Mouse (Mus musculus) bone marrow, adult 2 months (tissue): ENCODE measurements around the gene Fam207a. TPM values are rescaled to one million over a fixed set of nuclear protein-coding genes. Genes with fewer than 3 reads are reported as not detected.

ENCODE experiments used
- H3K27ac ChIP-seq: fragments of 200-500 bp; 2 replicates; pipeline ENCODE4 v1.5.1; 2012; ENCODE audit warnings: low read depth, mild to moderate bottlenecking, control low read depth, inconsistent platforms, low read length; ENCODE audit not compliant: control insufficient read depth, poor library complexity, insufficient read depth
- H3K4me1 ChIP-seq: fragments of 200-500 bp; 2 replicates; pipeline ENCODE4 v1.6.1; 2011; ENCODE audit warnings: low read length; ENCODE audit not compliant: control insufficient read depth, insufficient read depth
- H3K4me3 ChIP-seq: fragments of 200-500 bp; replicated peaks from 2 replicates; pipeline ENCODE3; 2011; ENCODE audit warnings: mild to moderate bottlenecking, low read depth, low read length, control low read depth; ENCODE audit not compliant: control insufficient read depth
- CTCF ChIP-seq: fragments of 200-500 bp; IDR thresholded peaks from 2 replicates; pipeline ENCODE4 v1.5.1; 2011; ENCODE audit warnings: low read length, control low read depth; ENCODE audit not compliant: control insufficient read depth, insufficient read depth
- POLR2A ChIP-seq: fragments of 200-500 bp; IDR thresholded peaks from 2 replicates; pipeline ENCODE4 v1.6.1; 2011; ENCODE audit warnings: low read depth, mild to moderate bottlenecking, control low read depth, low read length, borderline replicate concordance; ENCODE audit not compliant: control insufficient read depth
- WGBS: fragments of 180-500 bp; shearing (Covaris S2); methylation state at CpG from one replicate; pipeline ENCODE4 v1.1.7; 2018; 5-methylcytosine and 5-hydroxymethylcytosine counted together
- polyA plus RNA-seq: library from polyadenylated mRNA; stranded (reverse); fragments of >200 nt; gene quantifications from 2 replicates; pipeline ENCODE4 v1.2.4, GENCODE M21; 2011; ENCODE audit warnings: low replicate concordance; ENCODE audit not compliant: missing spikeins, insufficient read depth, insufficient read length

Gene Fam207a
- polyA plus RNA-seq, 1 experiment: 29.2 TPM

DNA sequence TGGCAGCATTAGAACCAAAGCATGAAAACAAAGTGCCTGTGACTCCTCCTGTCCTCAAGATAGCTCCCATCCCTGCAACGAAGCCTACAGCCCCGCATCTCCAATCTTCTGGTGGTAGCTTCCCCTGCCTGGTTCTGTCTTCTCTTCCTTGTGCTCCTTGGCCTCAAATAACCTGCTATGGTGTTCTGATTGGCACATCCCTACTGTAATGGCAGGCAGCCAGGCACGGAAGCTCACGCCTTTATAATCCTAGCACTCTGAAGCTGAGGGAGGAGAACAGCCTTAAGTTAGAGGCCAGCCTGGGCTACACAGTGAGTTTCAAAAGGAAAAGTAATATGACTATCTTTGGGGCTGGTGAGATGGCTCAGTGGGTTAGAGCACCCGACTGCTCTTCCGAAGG lies 11.4 kb downstream of the Fam207a start:
- WGBS: 90% methylated on average over 6 of the region's 6 CpGs
- H3K27ac ChIP-seq: no peak overlapping the region
- TF ChIP-seq CTCF (no peak), POLR2A (no peak)
- no peak overlapping the region for H3K4me3 ChIP-seq
- H3K4me1 ChIP-seq: no peaks in the 10 kb centered on the region; the same call in 1 of the 2 replicates

DNA sequence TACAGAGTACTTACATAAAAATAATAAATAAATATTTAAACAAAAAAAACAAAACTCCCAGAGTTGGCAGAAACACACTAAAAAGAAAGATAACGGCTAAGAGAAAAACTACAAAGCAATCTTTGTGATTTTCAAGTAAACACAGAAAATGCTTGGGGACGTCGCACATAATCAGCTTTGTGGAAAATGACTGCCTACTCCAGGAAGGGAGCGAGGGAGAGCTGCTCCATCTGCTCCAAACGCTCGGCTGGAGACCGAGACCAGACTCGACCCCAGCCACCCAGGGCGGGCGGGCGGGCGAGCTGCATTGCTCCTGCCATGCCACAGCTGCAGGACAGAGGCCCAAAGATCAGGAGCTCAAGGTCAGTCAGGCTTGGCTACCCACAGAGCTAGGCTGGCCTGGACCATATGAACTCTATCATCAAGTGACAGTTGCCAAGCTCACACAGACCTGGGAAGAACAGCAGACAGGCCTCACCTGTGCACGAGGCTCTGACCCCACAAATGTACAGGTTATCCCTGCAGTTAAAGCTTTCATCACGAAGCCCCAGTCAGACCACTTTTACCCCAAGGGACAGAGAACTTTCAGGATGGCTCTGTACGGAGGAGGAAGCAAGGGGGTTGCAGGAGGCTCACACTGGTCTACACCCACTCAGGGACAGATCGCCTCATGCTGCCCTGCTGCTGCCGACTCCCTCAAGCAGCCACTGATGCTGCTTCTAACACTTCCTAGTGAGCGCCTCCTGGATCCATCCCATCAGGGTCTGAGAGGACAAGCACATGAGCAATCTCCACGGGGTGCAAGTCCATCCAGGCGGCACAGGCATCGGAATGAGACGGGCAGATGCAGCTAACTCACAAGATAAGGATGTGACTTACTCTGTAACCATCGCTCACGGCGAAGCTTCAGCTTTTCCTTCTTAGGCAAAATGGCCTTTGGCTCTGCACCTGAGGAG lies 12.3 kb downstream of the Fam207a start:
- no peak overlapping the region for H3K4me3 ChIP-seq
- H3K27ac ChIP-seq: no peak overlapping the region
- no peak for TF ChIP-seq CTCF
- no peak for TF ChIP-seq POLR2A
- H3K4me1 ChIP-seq: no peaks in the 10 kb centered on the region; the same call in 1 of the 2 replicates
- 93% methylated on average over 25 of the region's 25 CpGs for WGBS

DNA sequence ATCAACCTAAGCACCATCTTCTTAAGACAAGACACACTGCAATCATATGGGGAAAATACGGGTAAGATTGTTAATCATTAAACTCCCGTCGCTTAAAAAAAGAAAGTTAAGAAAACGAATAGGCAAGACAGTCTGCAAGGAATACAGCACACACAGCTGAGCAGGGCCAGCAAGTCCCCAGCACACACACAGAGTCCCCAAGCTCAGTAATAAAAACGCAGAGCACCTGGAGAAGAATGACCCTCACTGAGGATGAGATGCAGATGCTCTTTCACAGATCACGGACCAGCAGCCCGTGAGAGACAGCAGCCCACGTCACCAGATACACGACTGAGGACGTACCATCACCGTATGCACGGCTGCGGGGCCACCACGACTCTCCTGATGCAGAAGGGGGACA lies 14.9 kb downstream of the Fam207a start:
- TF ChIP-seq CTCF (no peak), POLR2A (no peak)
- H3K4me3 ChIP-seq: no peak overlapping the region
- no peak overlapping the region for H3K27ac ChIP-seq
- H3K4me1 ChIP-seq: no peaks in the 10 kb centered on the region; the same call in 1 of the 2 replicates
- WGBS: 90% methylated on average over 14 of the region's 14 CpGs

DNA sequence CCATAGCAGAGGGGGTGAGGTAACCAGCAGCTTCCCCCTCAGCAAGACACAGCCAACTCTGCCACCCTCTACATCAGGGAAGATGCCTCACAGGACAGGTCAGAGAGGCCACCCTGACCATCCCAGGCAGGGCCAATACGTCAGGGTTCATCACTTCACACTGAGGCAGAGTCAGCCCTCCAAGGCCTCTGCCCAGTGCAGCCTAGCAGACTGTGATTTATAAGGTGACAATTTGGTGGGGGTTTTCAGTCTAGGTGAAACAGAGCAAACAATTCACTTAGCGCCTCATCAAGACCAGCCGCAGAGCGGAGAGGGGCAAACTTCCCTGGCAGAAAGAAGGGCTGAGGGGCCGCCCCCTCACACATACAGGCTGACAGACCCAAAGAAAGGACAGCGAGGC lies 17.3 kb downstream of the Fam207a start:
- H3K27ac ChIP-seq: no peak overlapping the region
- WGBS: 93% methylated on average over 6 of the region's 6 CpGs
- no peak overlapping the region for H3K4me3 ChIP-seq
- TF ChIP-seq CTCF (no peak), POLR2A (no peak)
- H3K4me1 ChIP-seq: no peaks in the 10 kb centered on the region; the same call in 1 of the 2 replicates

DNA sequence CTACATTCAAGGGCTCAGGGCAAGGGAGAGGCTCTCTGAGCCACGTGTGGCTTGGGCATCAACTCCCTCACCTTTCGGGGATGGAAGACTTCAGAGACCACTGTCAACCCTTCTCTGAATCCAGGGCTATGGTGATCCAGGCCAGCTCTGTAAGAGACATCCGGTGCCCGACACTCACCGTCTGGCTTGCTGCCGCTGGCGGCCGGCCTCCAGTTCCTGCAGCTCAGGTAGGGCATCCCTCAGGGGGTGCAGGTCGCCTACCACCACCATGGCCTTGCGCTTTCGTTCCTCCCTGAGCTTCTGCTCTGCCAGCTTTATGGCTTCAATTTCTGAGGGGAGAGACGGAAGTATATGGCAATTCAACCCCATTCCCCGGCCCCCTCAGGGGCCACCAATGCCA lies 18.4 kb downstream of the Fam207a start:
- no peak for TF ChIP-seq CTCF
- TF ChIP-seq POLR2A: no peak
- no peak overlapping the region for H3K27ac ChIP-seq
- 94% methylated on average over 13 of the region's 13 CpGs for WGBS
- no peaks in the 10 kb centered on the region; the same call in 1 of the 2 replicates for H3K4me1 ChIP-seq
- no peak overlapping the region for H3K4me3 ChIP-seq

DNA sequence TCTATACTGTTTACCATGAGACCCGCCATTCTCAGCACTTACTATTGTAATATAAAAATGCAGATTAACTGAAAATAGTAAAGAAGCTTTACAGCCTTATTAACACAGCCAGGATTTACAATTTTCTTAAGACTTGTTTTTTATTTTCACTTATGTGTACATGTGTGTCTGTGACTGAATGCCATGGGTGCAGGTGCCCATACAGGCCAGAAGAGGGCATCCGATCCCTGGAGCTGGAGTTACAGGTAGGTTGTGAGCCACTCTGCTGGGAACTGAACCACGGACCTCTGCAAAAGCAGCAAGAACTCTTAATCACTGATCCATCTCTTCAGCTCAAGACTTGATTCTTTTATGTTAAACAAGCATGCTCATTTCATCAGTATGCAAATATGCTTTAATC lies 22.7 kb downstream of the Fam207a start:
- no peak overlapping the region for H3K27ac ChIP-seq
- TF ChIP-seq CTCF (0 out of 2 replicates have a peak, but pooled peaks have one; percentile 8), POLR2A (no peak)
- no peaks in the 10 kb centered on the region for H3K4me1 ChIP-seq
- WGBS: 88% methylated on average over 3 of the region's 3 CpGs
- H3K4me3 ChIP-seq: no peak overlapping the region

DNA sequence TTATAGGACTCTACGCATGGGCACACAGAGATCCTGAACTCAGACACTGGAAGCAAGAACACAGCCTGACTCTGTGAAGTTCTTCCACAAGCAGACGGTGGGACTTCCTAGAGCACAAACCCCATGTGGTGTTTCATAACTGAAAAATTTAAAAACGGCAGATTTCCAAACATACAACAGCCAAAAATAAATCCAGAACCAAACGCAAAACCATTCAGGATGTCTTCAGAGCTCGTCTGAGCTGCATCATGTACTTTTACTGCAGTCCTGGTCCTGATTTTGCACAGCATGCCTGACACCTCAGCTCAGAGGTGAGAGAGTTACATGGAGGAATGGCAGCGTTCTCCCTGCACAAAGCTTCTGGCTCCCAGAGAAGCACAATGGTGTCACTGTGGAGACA lies 24.0 kb downstream of the Fam207a start:
- no peaks in the 10 kb centered on the region for H3K4me1 ChIP-seq
- no peak for TF ChIP-seq POLR2A
- no peak for TF ChIP-seq CTCF
- WGBS: 81% methylated on average over 6 of the region's 6 CpGs
- H3K4me3 ChIP-seq: no peak overlapping the region
- no peak overlapping the region for H3K27ac ChIP-seq

DNA sequence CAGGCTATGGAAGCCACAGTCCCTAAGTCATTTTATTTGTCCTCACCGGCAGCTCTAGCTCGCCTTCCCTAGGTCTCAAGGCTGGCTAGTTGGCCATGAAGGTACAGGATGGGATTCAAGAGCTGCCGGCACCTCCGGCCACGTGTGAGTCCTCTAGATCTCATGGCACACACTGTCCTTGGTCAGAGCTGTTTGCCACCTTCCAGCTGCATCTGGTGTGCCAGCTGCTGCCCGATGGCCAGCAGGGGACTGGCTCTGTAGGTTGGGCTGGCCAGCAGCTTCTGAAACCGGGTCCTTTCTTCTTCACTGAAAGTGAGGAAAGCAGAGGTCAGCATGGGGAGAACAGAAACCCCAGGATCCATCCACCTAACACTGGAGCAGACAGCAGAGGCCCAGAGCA lies 27.4 kb downstream of the Fam207a start:
- TF ChIP-seq CTCF: no peak
- no peak for TF ChIP-seq POLR2A
- H3K4me3 ChIP-seq: no peak overlapping the region
- no peaks in the 10 kb centered on the region for H3K4me1 ChIP-seq
- H3K27ac ChIP-seq: no peak overlapping the region
- WGBS: 87% methylated on average over 7 of the region's 7 CpGs
